Mouse (Mus musculus): ENCODE measurements at regions not wholly inside any gene's neighbourhood (a gene's known extent, or its start where the extent isn't known, plus 50 kb on each side); places are given as distances from the start of the nearest gene placed in this dataset.

- no peak for ATAC-seq (ENCODE audit: insufficient number of reproducible peaks, low FRiP score, low TSS enrichment)
Measured at GRCm38 (mm10) chr14:24731872-24732525, 245.1 kb downstream of the Rps24 start.

GRCm38 (mm10) chr14:24733326-24733725 is 246.4 kb downstream of the Rps24 start:
- ATAC-seq (ENCODE audit: insufficient number of reproducible peaks, low FRiP score, low TSS enrichment) = no peak

GRCm38 (mm10) chr14:24738869-24739268 is 251.9 kb downstream of the Rps24 start:
- no peak for ATAC-seq (ENCODE audit: insufficient number of reproducible peaks, low FRiP score, low TSS enrichment)

DNA sequence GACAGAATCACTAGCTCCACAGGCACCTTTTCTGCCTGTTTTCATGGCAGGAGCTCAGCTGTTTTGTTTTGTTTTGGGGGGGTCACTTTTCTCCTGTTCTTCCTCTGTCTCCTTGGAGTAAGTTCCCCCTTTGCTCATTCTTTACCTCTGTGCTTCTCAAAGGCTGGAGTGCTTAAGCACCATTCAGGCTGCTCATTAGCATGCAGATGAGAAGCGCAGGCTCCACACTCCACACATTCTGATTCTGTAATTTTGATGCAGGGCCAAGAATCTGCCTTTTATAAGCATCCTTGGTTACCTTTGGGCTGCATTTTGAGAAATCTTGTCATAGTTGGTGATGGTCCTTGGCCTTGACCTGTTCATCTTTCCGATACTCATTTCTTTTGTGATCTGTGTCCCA is 257.5 kb downstream of the Rps24 start:
- no peak for ATAC-seq (ENCODE audit: insufficient number of reproducible peaks, low FRiP score, low TSS enrichment)

DNA sequence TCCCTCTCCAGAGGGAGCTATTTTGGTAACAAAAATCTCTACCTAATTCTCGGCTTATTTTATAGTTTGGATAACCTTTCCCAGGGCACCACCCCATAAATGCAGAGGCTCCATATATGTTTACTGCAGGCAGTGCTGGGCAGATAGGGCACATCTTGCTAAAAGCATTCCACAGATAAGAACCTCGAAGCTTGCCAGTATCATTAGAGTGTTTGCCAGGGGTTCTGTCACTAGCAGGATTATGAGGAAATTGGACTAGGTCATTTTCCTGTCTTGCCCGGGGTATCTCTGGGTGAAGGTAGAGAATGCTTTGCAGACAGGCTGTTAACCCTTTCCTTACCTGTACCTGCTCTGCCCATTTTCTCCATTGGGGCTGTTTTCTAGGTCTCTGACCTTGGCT is 258.8 kb downstream of the Rps24 start:
- no peak for ATAC-seq (ENCODE audit: insufficient number of reproducible peaks, low FRiP score, low TSS enrichment)

- ATAC-seq (ENCODE audit: insufficient number of reproducible peaks, low FRiP score, low TSS enrichment) = no peak
Measured at GRCm38 (mm10) chr14:24747471-24747795, 260.5 kb downstream of the Rps24 start.

GRCm38 (mm10) chr14:24747796-24748496 is 261.0 kb downstream of the Rps24 start:
- ATAC-seq (ENCODE audit: insufficient number of reproducible peaks, low FRiP score, low TSS enrichment) = no peak

DNA sequence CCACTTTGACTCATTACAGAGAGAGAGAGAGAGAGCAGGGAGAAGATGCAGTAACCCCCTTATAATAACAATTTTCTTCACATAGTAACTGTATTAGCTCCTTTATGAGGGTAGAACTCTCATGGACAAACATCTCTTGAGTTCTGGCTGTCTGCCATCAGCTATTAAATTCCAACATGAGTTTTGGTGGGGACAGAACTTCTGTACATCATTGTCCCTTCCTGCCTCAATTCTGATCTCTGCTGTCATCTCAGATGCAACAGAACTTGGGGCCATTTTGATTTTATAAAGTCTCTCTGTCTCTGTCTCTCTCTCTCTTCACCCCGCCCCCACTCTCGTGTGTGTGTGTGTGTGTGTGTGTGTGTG is 261.6 kb downstream of the Rps24 start:
- no peak for ATAC-seq (ENCODE audit: insufficient number of reproducible peaks, low FRiP score, low TSS enrichment)

- ATAC-seq (ENCODE audit: insufficient number of reproducible peaks, low FRiP score, low TSS enrichment) = no peak
Measured at GRCm38 (mm10) chr14:24749313-24749712, 262.4 kb downstream of the Rps24 start.

DNA sequence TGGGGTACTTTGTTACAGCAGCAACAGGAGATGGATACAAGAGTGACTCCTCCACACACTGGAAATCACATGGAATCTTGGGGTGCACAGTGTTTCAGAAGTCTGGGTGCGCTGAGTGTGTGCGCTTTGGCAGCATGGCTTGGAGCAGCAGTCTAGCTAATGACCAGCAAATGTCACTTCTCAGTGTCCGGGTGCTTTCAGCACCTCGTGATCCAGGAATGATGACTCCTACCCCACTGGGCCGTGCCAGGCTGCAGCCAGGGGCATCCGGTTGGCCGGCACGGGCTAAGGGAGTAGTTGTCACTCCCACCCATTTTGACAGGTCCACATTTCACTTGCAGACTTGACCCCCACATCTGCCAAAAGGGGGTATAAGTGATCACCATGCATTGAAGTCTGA is 264.3 kb downstream of the Rps24 start:
- ATAC-seq (ENCODE audit: insufficient number of reproducible peaks, low FRiP score, low TSS enrichment) = no peak

GRCm38 (mm10) chr14:24754753-24755152 is 267.8 kb downstream of the Rps24 start:
- ATAC-seq (ENCODE audit: insufficient number of reproducible peaks, low FRiP score, low TSS enrichment) = no peak

GRCm38 (mm10) chr14:24755426-24756117 is 268.6 kb downstream of the Rps24 start:
- ATAC-seq (ENCODE audit: insufficient number of reproducible peaks, low FRiP score, low TSS enrichment) = no peak

DNA sequence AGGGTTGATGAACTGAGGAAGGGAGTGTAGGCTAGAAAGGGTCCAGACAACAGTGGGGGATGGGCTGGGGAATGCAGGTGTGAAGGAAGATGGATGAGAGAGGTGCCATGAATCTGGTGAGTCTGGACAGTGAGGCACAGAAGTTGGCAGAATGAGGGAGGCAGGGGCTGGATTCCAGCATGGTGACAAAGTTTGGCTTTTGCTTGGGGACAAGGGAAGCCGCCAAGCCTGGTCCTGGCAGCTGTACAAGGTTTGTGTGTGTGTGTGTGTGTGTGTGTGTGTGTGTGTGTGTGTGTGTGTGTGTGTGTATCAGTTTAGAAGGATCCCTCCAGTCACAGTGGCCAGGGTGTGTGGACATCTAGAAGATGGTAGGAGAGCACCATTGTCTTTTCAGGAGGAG is 270.4 kb downstream of the Rps24 start:
- no peak for ATAC-seq (ENCODE audit: insufficient number of reproducible peaks, low FRiP score, low TSS enrichment)

- no peak for ATAC-seq (ENCODE audit: insufficient number of reproducible peaks, low FRiP score, low TSS enrichment)
Measured at GRCm38 (mm10) chr14:24757843-24758242, 270.9 kb downstream of the Rps24 start.

GRCm38 (mm10) chr14:24760926-24761325 is 274.0 kb downstream of the Rps24 start:
- no peak for ATAC-seq (ENCODE audit: insufficient number of reproducible peaks, low FRiP score, low TSS enrichment)

GRCm38 (mm10) chr14:24762468-24763274 is 275.7 kb downstream of the Rps24 start:
- ATAC-seq (ENCODE audit: insufficient number of reproducible peaks, low FRiP score, low TSS enrichment) = no peak

- no peak for ATAC-seq (ENCODE audit: insufficient number of reproducible peaks, low FRiP score, low TSS enrichment)
Measured at GRCm38 (mm10) chr14:24763275-24763812, 276.4 kb downstream of the Rps24 start.

DNA sequence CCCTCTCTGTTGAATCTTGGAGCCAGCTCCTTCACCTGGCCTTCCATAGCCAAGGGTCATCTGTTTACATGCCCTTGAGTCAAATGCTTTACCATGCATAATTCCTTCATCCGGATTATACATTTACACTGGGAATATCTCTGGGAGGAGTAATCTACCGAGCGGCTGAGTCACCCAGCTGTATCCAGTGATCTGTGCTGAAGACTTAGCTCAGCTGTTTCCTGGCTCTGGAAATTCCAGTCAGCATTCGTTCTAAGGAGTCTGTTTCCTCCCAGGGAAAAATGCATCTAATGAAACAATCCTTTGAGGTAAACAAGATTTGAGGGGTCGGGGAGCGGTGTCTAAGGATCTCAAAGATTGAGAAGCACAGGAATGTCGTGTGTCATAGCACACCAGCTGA is 276.9 kb downstream of the Rps24 start:
- ATAC-seq (ENCODE audit: insufficient number of reproducible peaks, low FRiP score, low TSS enrichment) = no peak

- ATAC-seq (ENCODE audit: insufficient number of reproducible peaks, low FRiP score, low TSS enrichment) = no peak
Measured at GRCm38 (mm10) chr14:24766260-24766659, 279.3 kb downstream of the Rps24 start.

DNA sequence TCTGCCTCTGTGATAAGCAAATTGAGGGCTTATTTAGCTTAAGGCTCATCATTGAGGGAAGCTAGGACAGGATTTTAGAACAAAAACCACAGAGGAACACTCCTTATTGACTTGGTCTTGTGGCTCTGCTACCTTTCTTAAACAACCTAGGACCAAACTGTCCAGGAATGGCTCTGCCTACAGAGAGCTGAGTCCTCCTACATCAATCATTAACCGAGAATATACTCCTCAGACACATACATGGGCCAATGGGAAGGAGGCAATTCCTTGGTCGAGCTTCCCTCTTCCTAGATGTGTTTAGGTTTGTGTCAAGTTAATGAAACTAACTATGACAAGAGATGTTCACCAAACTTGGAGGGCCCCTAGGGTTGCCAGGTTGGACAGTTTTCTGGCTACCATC is 279.8 kb downstream of the Rps24 start:
- ATAC-seq (ENCODE audit: insufficient number of reproducible peaks, low FRiP score, low TSS enrichment) = no peak

GRCm38 (mm10) chr14:24767316-24767715 is 280.4 kb downstream of the Rps24 start:
- no peak for ATAC-seq (ENCODE audit: insufficient number of reproducible peaks, low FRiP score, low TSS enrichment)

Measured in cerebellum, adult (tissue).